Mouse (Mus musculus): ENCODE data around the gene Dst. TPM values are rescaled to one million over a fixed set of nuclear protein-coding genes. Genes with fewer than 3 reads are reported as not detected.

The Dst gene
- polyA plus RNA-seq, 1 experiment from 2014 or later, result 3.3 TPM

GRCm38 (mm10) chr1:34030330-34031021 lies 122.5 kb downstream of the Dst start:
- Histone ChIP-seq H3K4me1 (replicated peaks) (0 out of 2 replicates have a peak, but pooled peaks cover 5% of the 10 kb centered on the region), H3K4me2 (no peak overlapping the region), H3K4me3 (replicated peaks) (no peak overlapping the region), H3K36me3 (no peaks in the 10 kb centered on the region), H3K9ac (no peak overlapping the region), H3K27ac (no peak overlapping the region), H3K27me3 (no peaks in the 10 kb centered on the region), H3K9me3 (replicated peaks) (no peaks in the 10 kb centered on the region)
- ATAC-seq (ENCODE audit: low read depth), result no peak
- WGBS (ENCODE audit: insufficient replicate concordance), result 74% methylated on average over 17 of the region's 17 CpGs
- no peak for DNase-seq

DNA sequence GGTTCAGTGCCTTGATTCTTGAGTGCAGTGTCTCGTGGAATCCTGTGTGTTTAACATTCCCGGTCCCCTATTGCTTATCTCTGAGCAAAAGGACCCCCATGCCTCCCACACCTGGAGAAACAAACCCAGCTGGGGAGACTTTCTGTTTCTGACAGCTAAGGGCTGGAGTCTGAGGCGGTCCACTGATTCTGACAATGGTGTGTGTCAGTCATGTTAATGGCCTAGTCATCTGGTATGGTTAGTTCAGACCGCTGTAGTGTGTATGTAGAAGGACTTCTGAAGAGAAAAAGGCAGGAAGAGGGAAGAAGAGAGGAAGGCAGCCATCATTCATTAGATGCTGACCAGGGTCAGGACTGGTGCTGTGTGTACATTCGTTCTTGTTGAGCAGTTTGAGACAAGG lies 125.0 kb downstream of the Dst start:
- 0 out of 2 replicates have a peak, but pooled peaks cover 5% of the 10 kb centered on the region for H3K4me1 ChIP-seq (replicated peaks)

GRCm38 (mm10) chr1:34033478-34033877 lies 125.5 kb downstream of the Dst start:
- H3K9ac ChIP-seq, result no peak overlapping the region
- no peak for ATAC-seq (ENCODE audit: low read depth)
- no peak overlapping the region for H3K27ac ChIP-seq
- H3K4me2 ChIP-seq, result no peak overlapping the region
- 83% methylated on average over 1 of the region's 1 CpGs for WGBS (ENCODE audit: insufficient replicate concordance)
- H3K36me3 ChIP-seq, result no peaks in the 10 kb centered on the region
- H3K27me3 ChIP-seq, result no peaks in the 10 kb centered on the region
- no peaks in the 10 kb centered on the region for H3K9me3 ChIP-seq (replicated peaks)
- H3K4me1 ChIP-seq (replicated peaks), result 0 out of 2 replicates have a peak, but pooled peaks cover 3% of the 10 kb centered on the region
- H3K4me3 ChIP-seq (replicated peaks), result no peak overlapping the region
- no peak for DNase-seq

More for the DNA sequence above, 125.0 kb downstream of the Dst start:
- no peak overlapping the region for H3K9ac ChIP-seq
- H3K4me2 ChIP-seq, result no peak overlapping the region
- H3K36me3 ChIP-seq, result no peaks in the 10 kb centered on the region
- WGBS (ENCODE audit: insufficient replicate concordance), result 61% methylated on average over 5 of the region's 5 CpGs
- no peak for ATAC-seq (ENCODE audit: low read depth)
- H3K4me3 ChIP-seq (replicated peaks), result no peak overlapping the region
- H3K27me3 ChIP-seq, result no peaks in the 10 kb centered on the region
- no peak for DNase-seq
- H3K9me3 ChIP-seq (replicated peaks), result no peaks in the 10 kb centered on the region
- H3K27ac ChIP-seq, result no peak overlapping the region

DNA sequence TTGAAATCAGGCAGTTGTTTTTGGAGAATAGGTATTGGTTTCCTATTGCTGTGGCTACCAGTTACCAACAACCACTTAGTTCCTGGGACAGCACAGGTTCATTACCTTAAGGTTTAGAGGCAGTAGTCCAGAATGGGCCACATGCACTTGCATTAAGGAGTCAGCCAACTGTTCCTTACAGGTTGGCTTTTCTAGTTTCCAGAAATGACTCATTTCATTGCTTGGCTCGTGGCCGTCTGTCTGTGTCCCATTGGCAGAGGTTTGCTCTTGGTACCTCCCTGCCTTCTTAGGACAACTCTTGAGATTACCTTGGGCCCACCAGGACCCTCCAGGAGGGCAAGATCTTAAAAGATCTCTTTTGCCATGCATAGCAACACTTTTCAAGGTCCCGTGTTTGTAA lies 125.9 kb downstream of the Dst start:
- no peaks in the 10 kb centered on the region for H3K4me1 ChIP-seq (replicated peaks)
- 69% methylated on average over 3 of the region's 3 CpGs for WGBS (ENCODE audit: insufficient replicate concordance)
- no peak overlapping the region for H3K4me2 ChIP-seq
- no peaks in the 10 kb centered on the region for H3K9me3 ChIP-seq (replicated peaks)
- ATAC-seq (ENCODE audit: low read depth) (no peak), DNase-seq (no peak)
- no peaks in the 10 kb centered on the region for H3K36me3 ChIP-seq
- H3K27ac ChIP-seq, result no peak overlapping the region
- no peak overlapping the region for H3K9ac ChIP-seq
- H3K4me3 ChIP-seq (replicated peaks), result no peak overlapping the region
- no peaks in the 10 kb centered on the region for H3K27me3 ChIP-seq

DNA sequence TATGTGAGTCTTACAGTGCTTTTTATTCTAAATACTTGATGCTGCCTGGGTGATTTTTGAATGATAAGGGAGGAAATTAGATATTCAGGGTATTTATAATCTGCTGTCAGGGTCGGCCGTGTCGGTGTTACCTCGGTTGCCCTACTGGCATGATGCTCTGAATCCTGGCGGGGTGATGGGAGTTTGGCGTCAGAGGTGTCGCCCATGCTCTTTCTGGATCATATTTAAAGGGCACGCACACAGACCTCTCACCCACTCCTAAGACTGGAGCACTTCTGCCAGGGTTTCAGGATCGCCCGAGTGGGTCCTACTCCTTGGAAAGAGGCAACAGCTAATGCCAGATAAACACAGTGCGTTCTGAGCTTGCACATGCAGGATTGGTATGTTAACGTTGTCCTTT lies 128.1 kb downstream of the Dst start:
- no peak overlapping the region for H3K4me3 ChIP-seq (replicated peaks)
- no peak overlapping the region for H3K27ac ChIP-seq
- H3K36me3 ChIP-seq, result no peaks in the 10 kb centered on the region
- ATAC-seq (ENCODE audit: low read depth) (no peak), DNase-seq (no peak)
- no peaks in the 10 kb centered on the region for H3K27me3 ChIP-seq
- no peaks in the 10 kb centered on the region for H3K9me3 ChIP-seq (replicated peaks)
- no peaks in the 10 kb centered on the region for H3K4me1 ChIP-seq (replicated peaks)
- H3K9ac ChIP-seq, result no peak overlapping the region
- no peak overlapping the region for H3K4me2 ChIP-seq
- 82% methylated on average over 12 of the region's 12 CpGs for WGBS (ENCODE audit: insufficient replicate concordance)

- ATAC-seq (ENCODE audit: low read depth) (no peak), DNase-seq (no peak)
- Histone ChIP-seq H3K9ac (no peak overlapping the region), H3K4me1 (replicated peaks) (no peaks in the 10 kb centered on the region), H3K9me3 (replicated peaks) (no peaks in the 10 kb centered on the region), H3K4me3 (replicated peaks) (no peak overlapping the region), H3K27me3 (no peaks in the 10 kb centered on the region), H3K36me3 (no peaks in the 10 kb centered on the region), H3K4me2 (no peak overlapping the region), H3K27ac (no peak overlapping the region)
- 73% methylated on average over 7 of the region's 7 CpGs for WGBS (ENCODE audit: insufficient replicate concordance)
These were observed 130.5 kb downstream of the Dst start for GRCm38 (mm10) chr1:34038571-34038970.

DNA sequence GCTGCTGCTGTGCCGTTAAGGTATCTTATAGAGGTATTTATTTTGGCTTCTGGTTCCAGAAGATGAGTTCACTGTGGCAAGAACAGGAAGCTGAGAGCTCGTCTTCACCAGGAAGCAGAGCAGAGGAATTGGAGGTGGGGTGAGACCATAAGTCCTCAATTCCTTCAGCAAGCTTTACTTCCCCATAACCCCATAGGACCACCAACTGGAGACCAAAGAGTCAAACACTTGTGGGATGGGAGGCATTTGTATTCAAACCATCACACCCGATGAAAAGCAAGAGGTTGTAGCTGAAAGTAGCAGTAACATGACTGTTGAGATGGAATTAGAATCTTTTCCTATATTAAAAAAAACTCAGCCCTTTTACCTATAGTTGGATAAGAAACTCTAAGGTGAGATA lies 132.0 kb downstream of the Dst start:
- no peak overlapping the region for H3K4me2 ChIP-seq
- H3K4me1 ChIP-seq (replicated peaks), result no peaks in the 10 kb centered on the region
- no peak overlapping the region for H3K9ac ChIP-seq
- no peak overlapping the region for H3K4me3 ChIP-seq (replicated peaks)
- H3K36me3 ChIP-seq, result no peaks in the 10 kb centered on the region
- no peaks in the 10 kb centered on the region for H3K9me3 ChIP-seq (replicated peaks)
- no peaks in the 10 kb centered on the region for H3K27me3 ChIP-seq
- H3K27ac ChIP-seq, result no peak overlapping the region
- no peak for DNase-seq
- WGBS (ENCODE audit: insufficient replicate concordance), result 41% methylated on average over 3 of the region's 3 CpGs
- no peak for ATAC-seq (ENCODE audit: low read depth)

DNA sequence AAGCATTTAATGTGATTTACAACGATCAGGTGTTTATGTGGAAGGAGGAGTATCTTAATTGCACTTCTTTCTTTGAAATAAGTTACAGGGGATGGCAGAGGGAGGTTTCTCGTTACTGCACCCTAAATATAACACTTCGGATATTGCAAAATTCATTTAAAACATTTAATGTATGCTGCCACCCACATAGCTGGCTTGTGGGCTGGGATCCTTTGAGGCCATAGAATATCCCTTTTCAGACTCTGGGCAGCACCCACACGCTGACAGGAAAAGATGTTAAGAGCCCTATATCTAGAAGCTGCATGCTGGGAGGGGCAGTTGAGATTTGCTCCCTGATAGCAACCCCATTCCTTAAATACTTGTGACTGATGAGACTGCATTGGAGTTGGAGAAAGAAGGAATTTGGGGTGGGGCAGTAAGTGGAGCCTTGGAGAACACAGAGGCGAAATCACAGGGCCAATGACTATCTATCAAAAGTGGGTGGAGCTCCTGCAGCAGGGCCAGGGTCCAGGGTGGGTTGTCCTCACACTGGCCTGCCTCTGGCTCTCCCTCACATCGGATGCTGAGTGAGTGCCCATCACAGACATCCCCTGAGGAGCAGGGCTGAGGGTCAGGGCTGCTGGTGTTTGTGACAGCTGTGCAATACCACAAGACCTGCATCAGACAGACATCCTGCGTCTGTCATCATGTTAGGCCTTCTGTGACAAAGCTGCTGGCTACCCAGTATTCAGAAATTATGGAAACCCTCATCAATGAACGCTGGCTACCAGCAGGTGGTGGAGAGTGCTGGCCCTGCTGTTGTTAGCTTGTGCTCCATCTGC lies 133.1 kb downstream of the Dst start:
- WGBS (ENCODE audit: insufficient replicate concordance), result 51% methylated on average over 8 of the region's 8 CpGs
- Histone ChIP-seq H3K4me2 (no peak overlapping the region), H3K9ac (no peak overlapping the region), H3K9me3 (replicated peaks) (no peaks in the 10 kb centered on the region), H3K4me1 (replicated peaks) (no peaks in the 10 kb centered on the region), H3K27ac (no peak overlapping the region), H3K4me3 (replicated peaks) (no peak overlapping the region), H3K36me3 (no peaks in the 10 kb centered on the region), H3K27me3 (no peaks in the 10 kb centered on the region)
- ATAC-seq (ENCODE audit: low read depth) (no peak), DNase-seq (no peak)

DNA sequence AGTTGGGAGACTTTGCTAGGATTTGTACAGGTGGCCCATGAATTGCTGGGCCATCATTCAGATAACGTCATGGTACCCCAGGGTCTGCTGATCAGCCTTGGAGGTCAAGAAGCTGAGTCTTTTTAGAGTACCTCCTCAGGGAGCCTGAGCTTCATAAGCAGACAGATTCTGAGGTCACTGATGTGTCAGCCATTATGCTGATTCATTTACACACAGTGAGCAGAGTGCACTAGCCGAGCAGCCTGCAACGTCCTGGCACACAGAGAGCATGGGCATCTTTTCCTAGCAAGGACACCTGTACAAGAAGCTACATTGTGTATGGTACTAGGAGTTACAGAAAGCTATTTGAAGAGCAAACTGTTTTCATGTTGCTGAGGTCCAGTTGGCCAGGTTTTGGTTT lies 134.3 kb downstream of the Dst start:
- no peaks in the 10 kb centered on the region for H3K4me1 ChIP-seq (replicated peaks)
- no peak for ATAC-seq (ENCODE audit: low read depth)
- no peak overlapping the region for H3K4me2 ChIP-seq
- H3K27me3 ChIP-seq, result no peaks in the 10 kb centered on the region
- H3K36me3 ChIP-seq, result no peaks in the 10 kb centered on the region
- no peak for DNase-seq
- H3K27ac ChIP-seq, result no peak overlapping the region
- H3K9me3 ChIP-seq (replicated peaks), result no peaks in the 10 kb centered on the region
- WGBS (ENCODE audit: insufficient replicate concordance), result 65% methylated on average over 3 of the region's 3 CpGs
- no peak overlapping the region for H3K9ac ChIP-seq
- H3K4me3 ChIP-seq (replicated peaks), result no peak overlapping the region

DNA sequence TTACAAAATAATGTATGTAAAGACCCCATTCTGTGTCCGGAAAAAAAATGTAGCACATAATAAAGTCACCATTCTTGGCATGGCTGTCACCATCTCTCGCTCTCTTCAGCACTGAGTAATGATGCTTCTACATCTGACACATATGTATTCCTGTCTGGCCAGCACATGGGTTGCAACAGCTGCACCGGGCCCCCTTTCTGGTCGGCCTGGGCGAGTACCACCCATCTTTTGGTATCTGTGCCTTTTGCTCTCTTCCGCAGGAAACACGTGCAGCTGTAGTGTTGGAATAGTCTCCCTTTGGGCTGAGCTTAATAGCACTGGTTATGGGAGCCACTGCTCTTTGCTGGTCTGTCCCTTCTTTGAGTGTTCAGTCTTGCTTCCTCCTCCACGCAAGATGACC lies 135.3 kb downstream of the Dst start:
- no peak for ATAC-seq (ENCODE audit: low read depth)
- H3K9me3 ChIP-seq (replicated peaks), result no peaks in the 10 kb centered on the region
- H3K4me3 ChIP-seq (replicated peaks), result no peak overlapping the region
- H3K9ac ChIP-seq, result no peak overlapping the region
- no peaks in the 10 kb centered on the region for H3K4me1 ChIP-seq (replicated peaks)
- H3K4me2 ChIP-seq, result no peak overlapping the region
- no peak for DNase-seq
- WGBS (ENCODE audit: insufficient replicate concordance), result 67% methylated on average over 8 of the region's 8 CpGs
- no peak overlapping the region for H3K27ac ChIP-seq
- H3K36me3 ChIP-seq, result no peaks in the 10 kb centered on the region
- no peaks in the 10 kb centered on the region for H3K27me3 ChIP-seq

- Histone ChIP-seq H3K4me1 (replicated peaks) (no peaks in the 10 kb centered on the region), H3K9ac (no peak overlapping the region), H3K27ac (no peak overlapping the region), H3K27me3 (no peaks in the 10 kb centered on the region), H3K4me2 (no peak overlapping the region), H3K4me3 (replicated peaks) (no peak overlapping the region), H3K9me3 (replicated peaks) (no peaks in the 10 kb centered on the region), H3K36me3 (no peaks in the 10 kb centered on the region)
- 67% methylated on average over 7 of the region's 7 CpGs for WGBS (ENCODE audit: insufficient replicate concordance)
- DNase-seq (no peak), ATAC-seq (ENCODE audit: low read depth) (no peak)
These were observed 136.0 kb downstream of the Dst start for GRCm38 (mm10) chr1:34043836-34044550.

Measured in liver, embryonic 13.5 days (tissue).